Mouse (Mus musculus) T-cell, adult 2 months (primary cell): ENCODE measurements around the gene Polr2l.

Experiments
- DNase-seq: peaks from one replicate; pipeline ENCODE4 v3.0.0; 2022; ENCODE audit warnings: low spot score

Polr2l gene

DNA sequence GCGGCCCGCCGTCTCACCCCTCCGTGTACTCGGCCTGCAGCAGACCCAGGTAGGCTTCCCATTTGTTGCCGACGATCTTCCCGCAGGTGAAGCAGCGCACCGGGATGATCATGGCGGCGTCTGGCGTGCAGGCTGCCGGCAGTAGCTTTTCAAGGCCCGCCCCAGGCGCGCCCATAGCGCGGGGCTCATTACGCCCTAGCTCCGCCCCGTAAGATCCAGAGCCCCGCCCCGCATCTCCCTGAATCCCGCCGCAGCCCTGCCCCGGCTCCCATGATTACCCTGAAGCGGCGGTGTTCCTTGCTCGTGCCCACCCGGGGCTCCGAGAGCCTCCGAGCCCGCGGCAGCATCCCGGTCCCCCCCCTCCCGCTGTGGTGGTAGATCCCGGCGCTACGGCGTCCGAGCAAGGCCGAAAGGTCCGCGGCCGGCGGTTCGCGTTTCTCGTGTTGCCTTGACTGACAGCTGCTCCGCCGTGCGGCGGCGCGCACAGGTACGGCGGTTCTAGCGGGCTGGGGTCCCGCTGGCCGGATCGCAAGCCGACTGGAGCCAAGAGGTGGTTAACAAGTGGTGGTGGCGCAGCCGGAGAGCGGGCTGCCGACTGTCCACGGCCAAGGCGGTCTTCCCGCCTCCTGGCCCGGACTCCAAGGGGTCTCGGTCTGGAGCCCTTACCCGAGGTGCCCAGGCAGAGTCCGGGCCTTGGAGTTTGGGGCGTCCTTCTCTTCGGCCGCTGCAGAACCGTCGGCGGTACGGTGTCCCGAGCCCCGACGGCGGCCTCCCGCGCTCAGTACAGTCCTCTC lies at the start of gene Polr2l, which contains the start of gene Tspan4:
Gene Polr2l, minus strand, starts transcription at position 122 of the 794 bp plus-strand sequence.
Gene Tspan4, plus strand, starts transcription at position 230 of the 794 bp plus-strand sequence.
- peak; percentile 83 for DNase-seq

GRCm38 (mm10) chr7:141524271-141524670 lies 49.3 kb upstream of the Polr2l start:
- no peak for DNase-seq

GRCm38 (mm10) chr7:141523007-141523406 lies 48.1 kb upstream of the Polr2l start:
- no peak for DNase-seq

DNA sequence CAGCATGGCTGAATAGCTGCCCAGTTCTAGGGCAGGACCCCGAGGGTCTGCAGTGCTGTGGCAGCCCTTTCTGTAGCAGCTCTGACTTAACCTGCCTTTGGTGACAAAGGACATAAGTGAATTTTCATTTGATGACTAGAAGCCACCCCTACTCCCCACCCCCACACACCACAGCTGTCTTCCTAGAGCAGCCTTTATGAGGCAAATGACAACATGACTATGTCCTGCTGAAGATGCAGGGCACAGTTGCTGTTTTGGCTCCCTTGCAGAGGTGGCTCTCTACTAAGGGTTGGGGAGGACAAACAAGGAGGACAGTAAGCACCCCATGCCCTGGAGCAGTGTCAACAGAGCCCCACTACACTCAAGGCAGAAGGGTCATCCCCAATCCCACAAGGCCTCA lies 44.9 kb upstream of the Polr2l start:
- DNase-seq: no peak

GRCm38 (mm10) chr7:141518926-141519325 lies 44.0 kb upstream of the Polr2l start:
- no peak for DNase-seq

- DNase-seq: no peak
Measured at GRCm38 (mm10) chr7:141518296-141518695, 43.4 kb upstream of the Polr2l start.

DNA sequence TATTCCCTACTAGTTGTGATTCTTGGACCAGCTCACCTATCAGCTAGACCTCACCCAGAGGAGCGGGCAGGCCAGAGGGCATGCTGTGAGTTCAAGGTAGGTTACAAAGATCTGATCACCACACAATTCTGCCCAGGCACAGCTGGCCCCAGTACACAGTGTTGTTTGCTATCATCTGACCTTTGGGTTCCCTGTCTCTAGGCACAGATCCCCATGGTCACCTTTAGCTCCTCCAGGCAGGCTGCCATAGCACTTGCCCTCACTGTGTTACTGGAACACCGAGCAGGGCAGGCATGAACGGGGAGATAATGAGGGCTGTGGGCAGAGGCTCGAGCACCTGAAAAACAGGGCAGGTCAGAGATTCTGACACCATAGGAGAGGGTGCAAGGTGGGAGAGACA lies 42.7 kb upstream of the Polr2l start:
- no peak for DNase-seq

DNA sequence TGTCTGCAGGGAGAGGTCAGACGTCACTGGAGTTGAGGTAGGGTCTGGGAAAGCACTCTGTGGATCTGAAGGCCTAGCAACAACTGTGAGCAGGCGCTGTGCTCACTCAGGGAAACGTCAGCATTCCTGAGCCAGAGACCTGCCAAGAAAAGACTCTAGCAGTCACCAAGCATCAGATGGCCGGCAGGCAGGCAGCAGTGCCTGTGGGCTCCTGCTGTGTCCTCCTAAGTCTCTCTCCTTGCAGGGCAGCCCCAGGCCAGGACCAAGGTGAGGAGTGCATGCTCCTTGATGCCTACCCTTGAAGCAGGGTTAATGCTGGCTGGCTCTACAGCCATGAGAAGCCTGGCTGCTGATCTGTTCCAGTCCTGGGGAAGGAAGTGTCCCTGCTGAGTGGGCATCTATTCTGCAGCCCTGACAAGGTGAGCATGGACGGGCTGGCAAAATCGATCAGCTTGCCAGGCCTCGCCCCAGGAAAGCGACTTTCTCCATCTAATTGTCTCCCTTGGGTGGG lies 35.8 kb upstream of the Polr2l start:
- DNase-seq: no peak

GRCm38 (mm10) chr7:141510196-141510595 lies 35.3 kb upstream of the Polr2l start:
- no peak for DNase-seq

DNA sequence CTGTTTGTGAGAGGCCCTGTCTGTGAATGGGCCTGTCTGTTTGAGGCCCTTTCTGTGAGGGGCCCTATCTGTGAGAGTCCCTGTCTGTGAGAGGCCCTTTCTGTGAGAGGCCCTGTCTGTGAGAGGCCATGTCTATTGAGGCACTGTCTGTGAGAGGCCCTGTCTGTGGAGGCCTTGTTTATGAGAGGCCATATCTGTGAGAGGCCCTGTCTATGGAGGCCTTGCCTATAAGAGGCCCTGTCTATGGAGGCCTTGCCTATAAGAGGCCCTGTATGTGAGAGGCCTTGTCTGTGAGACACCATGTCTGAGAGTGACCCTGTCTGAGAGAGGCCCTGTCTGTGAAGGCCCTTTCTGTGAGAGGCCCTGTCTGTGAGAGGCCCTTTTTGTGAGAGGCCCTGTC lies 33.2 kb upstream of the Polr2l start:
- DNase-seq: no peak

DNA sequence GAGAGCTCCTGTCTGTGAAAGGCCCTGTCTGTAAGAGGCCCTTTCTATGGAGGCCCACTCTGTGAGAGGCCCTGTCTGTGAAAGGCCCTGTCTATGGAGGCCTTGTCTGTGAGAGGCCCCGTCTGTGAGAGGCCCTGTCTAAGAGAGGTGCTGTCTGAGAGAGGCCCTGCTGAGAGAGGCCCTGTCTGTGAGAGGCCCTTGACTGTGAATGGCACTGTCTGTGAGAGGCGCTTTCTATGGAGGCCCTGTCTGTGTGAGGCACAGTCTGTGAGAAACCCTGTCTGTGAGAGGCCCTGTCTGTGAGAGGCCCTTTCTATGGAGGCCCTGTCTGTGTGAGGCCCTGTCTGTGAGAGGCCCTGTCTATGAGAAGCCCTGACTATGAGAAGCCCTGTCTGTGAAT lies 31.3 kb upstream of the Polr2l start:
- DNase-seq: no peak

- no peak for DNase-seq
Measured at GRCm38 (mm10) chr7:141502556-141502905, 27.6 kb upstream of the Polr2l start.

- DNase-seq: no peak
Measured at GRCm38 (mm10) chr7:141501820-141502555, 27.1 kb upstream of the Polr2l start.

GRCm38 (mm10) chr7:141497600-141497999 lies 22.7 kb upstream of the Polr2l start:
- no peak for DNase-seq

DNA sequence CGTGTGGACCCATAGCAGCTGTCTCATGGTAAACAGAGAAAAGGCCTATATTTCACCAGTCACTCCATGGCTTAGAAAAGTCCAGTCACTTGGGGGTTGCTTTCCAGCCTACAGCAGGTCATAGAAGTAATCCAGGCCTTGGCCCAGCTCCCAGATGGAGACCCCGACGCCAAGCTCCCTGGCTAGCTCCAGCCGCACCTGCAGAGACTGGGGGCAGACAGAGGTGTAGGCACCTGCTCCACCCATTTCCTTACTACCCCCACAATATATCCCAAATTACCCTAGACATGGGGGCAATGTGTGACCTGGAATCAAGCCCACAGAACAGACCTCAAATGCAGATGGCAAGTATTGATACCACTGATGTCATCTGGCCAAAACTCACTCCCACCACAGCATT lies 21.0 kb upstream of the Polr2l start:
- no peak for DNase-seq

DNA sequence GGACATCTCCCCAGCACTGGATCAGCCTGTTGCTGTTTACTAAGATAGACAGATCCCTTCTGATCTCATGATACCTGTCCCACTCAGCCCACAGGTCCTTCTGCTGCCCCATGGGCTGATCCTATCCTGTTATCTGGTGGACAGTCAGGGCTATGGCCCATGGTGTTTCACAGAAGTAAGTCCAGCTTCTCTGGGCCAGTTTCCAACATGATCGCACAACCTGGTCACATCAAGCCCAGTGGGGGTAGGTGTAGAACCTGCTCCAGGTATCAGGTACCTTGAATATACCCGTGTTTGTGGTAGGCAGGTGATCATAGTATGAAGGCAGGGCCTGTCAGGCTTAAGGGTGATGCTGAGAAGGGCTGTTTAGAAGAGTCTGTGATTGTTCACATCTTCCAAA lies 20.4 kb upstream of the Polr2l start:
- no peak for DNase-seq

DNA sequence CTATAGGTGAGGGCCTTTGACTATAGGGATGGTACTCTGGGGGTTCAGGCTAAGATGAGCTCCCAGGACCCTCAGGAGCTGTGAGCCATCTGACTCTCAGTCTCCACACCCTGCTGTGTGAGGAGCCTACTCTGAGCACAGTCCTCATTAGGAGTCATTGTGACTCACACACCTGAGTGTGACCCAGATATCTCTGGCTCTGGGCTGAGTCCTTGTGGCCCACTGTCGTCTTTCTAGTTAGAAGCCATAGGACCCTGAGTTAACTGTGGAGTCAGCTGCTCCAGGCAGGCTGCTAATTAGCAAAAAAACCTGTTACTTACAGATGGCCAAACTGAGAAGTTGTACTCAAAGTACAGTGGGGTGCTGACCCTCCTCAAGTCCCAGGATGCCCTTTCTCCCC lies 18.8 kb upstream of the Polr2l start:
- no peak for DNase-seq

GRCm38 (mm10) chr7:141492738-141493137 lies 17.8 kb upstream of the Polr2l start:
- no peak for DNase-seq

DNA sequence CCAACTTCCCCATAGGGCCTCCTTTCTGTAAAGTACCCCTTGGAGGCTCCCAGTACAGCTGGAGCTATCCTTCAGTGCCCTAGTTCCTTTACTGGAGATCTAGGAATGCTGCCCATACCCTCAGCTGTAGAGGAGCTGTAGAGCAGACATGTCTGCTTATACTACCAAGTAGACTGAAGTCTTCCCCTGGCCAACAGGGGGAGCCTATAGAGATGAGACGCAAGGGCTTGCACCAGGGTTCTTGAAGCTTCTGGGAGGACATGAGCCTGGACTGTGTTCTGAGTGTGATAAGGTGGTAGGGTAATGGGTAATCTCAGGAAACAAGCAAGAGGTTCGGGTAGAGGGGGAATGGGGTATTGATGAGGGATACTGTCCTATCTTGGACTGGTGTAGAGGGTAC lies 16.2 kb upstream of the Polr2l start:
- no peak for DNase-seq

- DNase-seq: no peak
Measured at GRCm38 (mm10) chr7:141487141-141487540, 12.2 kb upstream of the Polr2l start.

GRCm38 (mm10) chr7:141486239-141486638 lies 11.3 kb upstream of the Polr2l start:
- no peak for DNase-seq

GRCm38 (mm10) chr7:141485606-141486005 lies 10.7 kb upstream of the Polr2l start:
- DNase-seq: no peak

- no peak for DNase-seq
Measured at GRCm38 (mm10) chr7:141485186-141485585, 10.3 kb upstream of the Polr2l start.
